Mouse (Mus musculus) forebrain, embryonic 11.5 days (tissue): ENCODE data around the gene Tesc. TPM values are rescaled to one million over a fixed set of nuclear protein-coding genes. Genes with fewer than 3 reads are reported as not detected.

Experiments
- ATAC-seq: fragments of 200-750 bp; cut with Nextera tagmentation; replicated peaks from 2 replicates; pipeline ENCODE4 v1.8.0; 2017; ENCODE audit warnings: moderate TSS enrichment; ENCODE audit not compliant: low FRiP score
- DNase-seq: peaks from one replicate; pipeline ENCODE4 v3.0.0-alpha.2; 2017; ENCODE audit warnings: low spot score
- H3K27ac ChIP-seq: fragments of 300-500 bp; sonication (generic); 2 replicates; pipeline ENCODE4 v1.5.1; 2014; ENCODE audit warnings: low read depth, low read length
- H3K27me3 ChIP-seq: fragments of 300-500 bp; sonication (generic); 2 replicates; pipeline ENCODE4 v1.6.1; 2014; ENCODE audit warnings: mild to moderate bottlenecking, low read length, mixed read lengths; ENCODE audit not compliant: control insufficient read depth, insufficient read depth
- H3K36me3 ChIP-seq: fragments of 300-500 bp; sonication (generic); 2 replicates; pipeline ENCODE4 v1.6.1; 2014; ENCODE audit warnings: mild to moderate bottlenecking, low read length, moderate library complexity, mixed read lengths; ENCODE audit not compliant: control insufficient read depth, insufficient read depth
- H3K4me1 ChIP-seq: fragments of 300-500 bp; sonication (generic); replicated peaks from 2 replicates; pipeline ENCODE4 v1.6.1; 2014; ENCODE audit warnings: low read length, mixed read lengths; ENCODE audit not compliant: control insufficient read depth, insufficient read depth
- H3K4me2 ChIP-seq: fragments of 300-500 bp; sonication (generic); 2 replicates; pipeline ENCODE4 v1.6.1; 2014; ENCODE audit warnings: low read depth, mild to moderate bottlenecking, low read length, moderate library complexity, mixed read lengths; ENCODE audit not compliant: severe bottlenecking
- H3K4me3 ChIP-seq: fragments of 300-500 bp; sonication (generic); 2 replicates; pipeline ENCODE4 v1.5.1; 2014; ENCODE audit warnings: low read depth, low read length
- H3K9ac ChIP-seq: fragments of 300-500 bp; sonication (generic); 2 replicates; pipeline ENCODE4 v1.6.1; 2014; ENCODE audit warnings: low read length
- H3K9me3 ChIP-seq: fragments of 300-500 bp; sonication (generic); 2 replicates; pipeline ENCODE4 v1.6.1; 2016; ENCODE audit warnings: low read length, mixed read lengths; ENCODE audit not compliant: control insufficient read depth
- WGBS: fragments of 180-500 bp; shearing (Covaris S2); extraction: QIAGEN DNeasy Blood & Tissue Kit; methylation state at CpG from one replicate; pipeline ENCODE4 v1.1.7; 2014; 5-methylcytosine and 5-hydroxymethylcytosine counted together
- polyA plus RNA-seq: library from polyadenylated mRNA; unstranded; fragments of >200 nt; fragmentation: Nextera tagmentation; extraction: Ambion mirVana; gene quantifications from 2 replicates; pipeline ENCODE4 v1.2.1, GENCODE M21; 2014

Tesc gene
- polyA plus RNA-seq, 1 experiment from 2014 or later: 1.8 TPM

GRCm38 (mm10) chr5:118023053-118023452 is 4.5 kb upstream of the Tesc start:
- H3K4me1 ChIP-seq: peaks cover 19% of the 10 kb centered on the region
- 85% methylated on average over 3 of the region's 3 CpGs for WGBS
- peaks cover 27% of the 10 kb centered on the region for H3K27me3 ChIP-seq
- no peaks in the 10 kb centered on the region for H3K36me3 ChIP-seq
- H3K9ac ChIP-seq: no peak overlapping the region
- no peaks in the 10 kb centered on the region for H3K9me3 ChIP-seq
- no peak overlapping the region for H3K27ac ChIP-seq
- H3K4me3 ChIP-seq: no peak overlapping the region
- DNase-seq: no peak
- no peak for ATAC-seq
- H3K4me2 ChIP-seq: no peak overlapping the region

GRCm38 (mm10) chr5:118025880-118026279 is 1.7 kb upstream of the Tesc start:
- H3K4me1 ChIP-seq: peaks cover 28% of the 10 kb centered on the region
- no peak overlapping the region for H3K4me2 ChIP-seq
- H3K9ac ChIP-seq: no peak overlapping the region
- no peaks in the 10 kb centered on the region for H3K36me3 ChIP-seq
- H3K9me3 ChIP-seq: no peaks in the 10 kb centered on the region
- no peak overlapping the region for H3K27ac ChIP-seq
- no peak overlapping the region for H3K4me3 ChIP-seq
- ATAC-seq (no peak), DNase-seq (no peak)
- WGBS: 5% methylated on average over 12 of the region's 12 CpGs
- H3K27me3 ChIP-seq: peaks cover 48% of the 10 kb centered on the region

- Histone ChIP-seq H3K9ac (no peak overlapping the region), H3K4me3 (no peak overlapping the region), H3K27ac (no peak overlapping the region), H3K27me3 (peaks cover 48% of the 10 kb centered on the region), H3K4me2 (no peak overlapping the region), H3K9me3 (no peaks in the 10 kb centered on the region), H3K4me1 (peaks cover 28% of the 10 kb centered on the region), H3K36me3 (no peaks in the 10 kb centered on the region)
- no peak for ATAC-seq
- DNase-seq: no peak
- WGBS: 2% methylated on average over 13 of the region's 13 CpGs
Observed at GRCm38 (mm10) chr5:118026343-118026742, 1.2 kb upstream of the Tesc start.

- H3K9ac ChIP-seq: peak overlapping the region; percentile 41; the same call in 1 of the 2 replicates
- under 1% methylated on average over 37 of the region's 39 CpGs for WGBS
Observed at GRCm38 (mm10) chr5:118027101-118027697, 344 bp upstream of the Tesc start.

GRCm38 (mm10) chr5:118028191-118029034 is 870 bp downstream of the Tesc start:
- 2% methylated on average over 73 of the region's 79 CpGs for WGBS

More at GRCm38 (mm10) chr5:118027101-118027697, 344 bp upstream of the Tesc start:
- H3K4me2 ChIP-seq: peak overlapping the region; percentile 100
- no peaks in the 10 kb centered on the region for H3K36me3 ChIP-seq
- no peak for DNase-seq
- peaks cover 28% of the 10 kb centered on the region for H3K4me1 ChIP-seq
- peak overlapping the region; percentile 62 for H3K4me3 ChIP-seq
- 0 out of 2 replicates have a peak, but pooled peaks have one; percentile 31 for ATAC-seq
- no peaks in the 10 kb centered on the region for H3K9me3 ChIP-seq
- H3K27me3 ChIP-seq: peaks cover 48% of the 10 kb centered on the region
- H3K27ac ChIP-seq: no peak overlapping the region

GRCm38 (mm10) chr5:118029035-118029408 is 1.5 kb downstream of the Tesc start:
- H3K4me3 ChIP-seq: peak overlapping the region; percentile 62
- DNase-seq: no peak
- no peaks in the 10 kb centered on the region for H3K9me3 ChIP-seq
- H3K36me3 ChIP-seq: no peaks in the 10 kb centered on the region
- ATAC-seq: 0 out of 2 replicates have a peak, but pooled peaks have one; percentile 31
- peaks cover 28% of the 10 kb centered on the region for H3K4me1 ChIP-seq
- no peak overlapping the region for H3K9ac ChIP-seq
- 10% methylated on average over 12 of the region's 12 CpGs for WGBS
- no peak overlapping the region for H3K27ac ChIP-seq
- H3K4me2 ChIP-seq: peak overlapping the region; percentile 25; the same call in 1 of the 2 replicates
- peaks cover 48% of the 10 kb centered on the region for H3K27me3 ChIP-seq

More at GRCm38 (mm10) chr5:118028191-118029034, 870 bp downstream of the Tesc start:
- Histone ChIP-seq H3K36me3 (no peaks in the 10 kb centered on the region), H3K27me3 (peaks cover 48% of the 10 kb centered on the region), H3K4me1 (peaks cover 28% of the 10 kb centered on the region), H3K9ac (no peak overlapping the region; the same call in 1 of the 2 replicates), H3K4me3 (peak overlapping the region; percentile 62), H3K9me3 (no peaks in the 10 kb centered on the region), H3K4me2 (peak overlapping the region; percentile 100), H3K27ac (no peak overlapping the region)
- ATAC-seq (no peak), DNase-seq (no peak)

GRCm38 (mm10) chr5:118029420-118029819 is 1.9 kb downstream of the Tesc start:
- H3K36me3 ChIP-seq: no peaks in the 10 kb centered on the region
- no peaks in the 10 kb centered on the region for H3K9me3 ChIP-seq
- H3K4me3 ChIP-seq: peak overlapping the region; percentile 11
- H3K4me1 ChIP-seq: peaks cover 28% of the 10 kb centered on the region
- peaks cover 48% of the 10 kb centered on the region for H3K27me3 ChIP-seq
- DNase-seq: no peak
- peak overlapping the region; percentile 25; the same call in 1 of the 2 replicates for H3K4me2 ChIP-seq
- H3K27ac ChIP-seq: no peak overlapping the region
- ATAC-seq: no peak
- no peak overlapping the region for H3K9ac ChIP-seq
- WGBS: 4% methylated on average over 10 of the region's 10 CpGs

GRCm38 (mm10) chr5:118030022-118030675 is 2.6 kb downstream of the Tesc start:
- H3K4me3 ChIP-seq: no peak overlapping the region
- H3K4me2 ChIP-seq: no peak overlapping the region
- no peaks in the 10 kb centered on the region for H3K36me3 ChIP-seq
- H3K27ac ChIP-seq: no peak overlapping the region
- H3K27me3 ChIP-seq: peaks cover 48% of the 10 kb centered on the region
- H3K4me1 ChIP-seq: peaks cover 28% of the 10 kb centered on the region
- 91% methylated on average over 9 of the region's 9 CpGs for WGBS
- no peaks in the 10 kb centered on the region for H3K9me3 ChIP-seq
- ATAC-seq: no peak
- DNase-seq: no peak
- H3K9ac ChIP-seq: no peak overlapping the region
